Mouse (Mus musculus) megakaryocyte, embryonic 14.5 days (primary cell): ENCODE measurements around the gene Plac8.

Source experiments
- FLI1 ChIP-seq: IDR thresholded peaks from 2 replicates; pipeline ENCODE4 v1.6.1; 2012; ENCODE audit warnings: low read length, inconsistent platforms, mixed read lengths
- GATA1 ChIP-seq: IDR thresholded peaks from 3 replicates; pipeline ENCODE4 v1.6.1; 2012; ENCODE audit warnings: mixed read lengths, low read length, inconsistent platforms, borderline replicate concordance

DNA sequence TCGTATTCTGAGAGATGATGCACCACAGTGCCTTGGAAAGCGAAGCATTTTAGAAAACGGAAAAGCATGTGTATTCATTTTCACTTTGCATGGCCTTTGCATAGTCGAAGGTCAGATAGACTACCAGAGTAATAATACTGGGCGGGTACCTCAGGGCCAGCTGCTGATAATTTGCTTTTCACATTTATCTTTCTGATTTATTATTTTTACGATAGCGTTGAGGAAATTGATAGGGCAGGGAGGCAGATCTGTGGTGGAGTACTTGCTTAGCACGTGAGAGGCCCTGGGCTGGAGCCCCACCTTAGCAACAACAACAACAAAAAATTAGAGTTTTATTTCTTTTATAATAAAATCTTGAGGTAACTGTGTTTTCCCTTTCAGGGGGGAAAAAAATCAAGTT is 3.9 kb downstream of the Plac8 start:
- TF ChIP-seq FLI1 (no peak), GATA1 (no peak)
